Mouse (Mus musculus) heart, postnatal 0 days (tissue): Measurements from ENCODE around the gene Copa.

ENCODE experiments used
- CTCF ChIP-seq: IDR thresholded peaks from 2 replicates; pipeline ENCODE4 v1.5.1; 2016; ENCODE audit warnings: antibody characterized with exemption, control low read depth, low read depth
- EP300 ChIP-seq: IDR thresholded peaks from 2 replicates; pipeline ENCODE4 v1.6.1; 2016; ENCODE audit warnings: antibody characterized with exemption, low read depth

DNA sequence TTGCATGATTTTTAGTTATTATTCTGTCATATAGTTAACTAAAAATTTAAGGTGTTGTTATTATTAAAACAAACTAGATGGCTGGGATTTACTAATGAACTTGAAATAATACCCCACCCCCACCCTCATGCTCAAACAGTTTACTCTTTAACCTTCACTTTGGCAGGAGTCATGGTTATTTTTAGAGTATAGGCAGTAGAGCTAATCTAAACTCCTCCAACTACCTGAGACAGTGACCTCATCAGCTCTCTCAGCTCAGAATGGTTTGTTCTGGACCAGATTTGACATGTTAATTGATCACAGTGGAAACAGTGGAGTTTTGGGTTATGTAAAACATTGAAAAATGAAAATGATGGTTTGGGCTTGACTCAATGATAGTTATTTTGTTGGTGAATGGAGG lies 78.2 kb downstream of the Copa start:
- TF ChIP-seq CTCF (no peak), EP300 (0 out of 2 replicates have a peak, but pooled peaks have one; percentile 16)
